Mouse (Mus musculus): Measurements from ENCODE around the gene Itga6. TPM values are rescaled to one million over a fixed set of nuclear protein-coding genes. Genes with fewer than 3 reads are reported as not detected.

The Itga6 gene
- total RNA-seq, 1 experiment from 2014 or later: 84.7 TPM

DNA sequence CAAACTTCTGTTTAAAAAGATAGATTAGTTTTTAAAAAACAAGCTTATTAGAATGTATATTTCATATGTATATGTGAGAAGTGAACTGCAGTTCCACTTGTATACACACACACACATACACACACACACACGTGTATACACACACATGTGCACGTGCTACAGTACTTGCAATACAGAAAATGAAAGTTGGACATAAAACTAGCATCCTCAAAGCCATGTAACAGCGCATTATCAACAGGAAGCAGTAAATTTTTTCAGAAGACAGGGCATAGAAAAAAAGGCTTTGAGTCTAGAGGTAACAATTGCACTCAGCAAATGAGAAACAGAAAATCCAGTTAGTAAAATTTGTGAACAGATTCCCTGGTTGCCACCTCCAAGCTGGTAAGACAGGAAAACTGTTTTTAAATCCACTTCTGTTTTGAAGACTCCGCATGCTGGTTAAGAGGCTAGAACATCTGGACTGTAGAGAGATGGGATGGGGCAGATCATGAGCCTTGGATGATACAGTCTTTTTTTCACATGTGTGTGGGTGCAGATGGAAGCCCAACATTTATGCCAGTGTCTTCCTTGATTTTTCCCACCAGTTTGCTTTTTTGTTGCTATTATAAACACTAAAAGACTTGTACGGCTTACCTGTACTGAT is 118.2 kb downstream of the Itga6 start:
- ATAC-seq (replicated peaks in 1 of 2; ENCODE audit: insufficient read depth in 1 of 2, low FRiP score in 2 of 2, low TSS enrichment in 1 of 2, low read depth in 1 of 2, poor library complexity in 2 of 2, severe bottlenecking in 2 of 2): 0 out of 4 replicates have a peak, but pooled peaks have one; percentile 40 to 42

DNA sequence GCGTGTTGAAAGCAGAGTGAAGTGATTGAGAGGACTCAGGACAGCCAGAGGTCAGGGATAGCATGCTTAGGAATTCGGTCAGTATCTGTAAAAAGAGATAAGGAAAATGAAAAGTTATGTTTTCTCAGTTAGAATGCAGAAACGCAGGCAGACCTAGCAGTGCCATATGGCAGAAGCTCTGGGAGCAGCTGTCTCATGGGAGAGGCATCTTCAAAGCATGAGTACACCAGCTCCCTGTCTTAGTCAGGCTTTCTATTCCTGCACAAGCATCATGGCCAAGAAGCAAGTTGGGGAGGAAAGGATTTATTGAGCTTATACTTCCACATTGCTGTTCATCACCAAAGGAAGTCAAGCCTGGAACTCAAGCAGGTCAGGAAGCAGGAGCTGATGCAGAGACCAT is 119.6 kb downstream of the Itga6 start:
- no peak for ATAC-seq (replicated peaks in 1 of 2; ENCODE audit: insufficient read depth in 1 of 2, low FRiP score in 2 of 2, low TSS enrichment in 1 of 2, low read depth in 1 of 2, poor library complexity in 2 of 2, severe bottlenecking in 2 of 2)

DNA sequence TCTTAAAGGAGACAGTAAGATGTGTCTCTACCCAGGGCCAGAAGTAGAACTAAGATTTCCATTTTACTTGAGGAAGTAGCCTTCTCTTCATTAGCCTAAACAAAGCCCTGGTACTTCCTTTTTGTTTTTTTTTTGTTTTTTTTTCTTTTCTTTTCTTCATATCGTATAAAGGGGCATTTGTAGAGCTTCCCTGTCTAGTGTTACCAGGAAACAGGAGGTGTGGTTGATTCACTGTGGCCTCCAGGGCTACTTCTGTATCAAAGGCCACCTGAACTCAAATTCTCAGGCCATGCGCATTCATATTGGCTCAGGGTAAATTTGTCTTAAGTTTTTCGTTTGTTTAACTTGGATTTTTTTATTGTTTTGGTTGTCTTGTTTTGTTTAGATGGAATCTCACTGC is 120.5 kb downstream of the Itga6 start:
- no peak for ATAC-seq (replicated peaks in 1 of 2; ENCODE audit: insufficient read depth in 1 of 2, low FRiP score in 2 of 2, low TSS enrichment in 1 of 2, low read depth in 1 of 2, poor library complexity in 2 of 2, severe bottlenecking in 2 of 2)

DNA sequence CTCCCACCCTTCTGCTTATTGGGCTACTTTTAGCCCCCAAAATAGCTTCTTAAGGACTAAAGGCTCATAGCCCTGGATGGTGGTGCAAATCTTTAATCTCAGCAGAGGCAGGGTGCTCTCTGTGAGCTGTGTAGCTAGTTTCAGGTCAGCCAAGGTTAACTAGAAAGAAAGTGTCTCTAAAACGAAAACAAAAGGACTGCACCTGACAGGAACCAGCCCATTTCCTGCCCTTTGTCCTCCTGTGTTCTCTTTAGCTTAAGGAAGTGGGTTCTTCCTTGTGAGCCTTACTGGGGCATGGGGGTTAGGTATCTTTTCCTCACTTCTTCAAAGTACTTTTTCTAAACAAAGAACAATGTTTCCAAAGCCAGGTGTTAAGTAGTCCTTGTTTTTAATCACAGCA is 121.1 kb downstream of the Itga6 start:
- peak; percentile 51 to 68 for ATAC-seq (replicated peaks in 1 of 2; ENCODE audit: insufficient read depth in 1 of 2, low FRiP score in 2 of 2, low TSS enrichment in 1 of 2, low read depth in 1 of 2, poor library complexity in 2 of 2, severe bottlenecking in 2 of 2)

DNA sequence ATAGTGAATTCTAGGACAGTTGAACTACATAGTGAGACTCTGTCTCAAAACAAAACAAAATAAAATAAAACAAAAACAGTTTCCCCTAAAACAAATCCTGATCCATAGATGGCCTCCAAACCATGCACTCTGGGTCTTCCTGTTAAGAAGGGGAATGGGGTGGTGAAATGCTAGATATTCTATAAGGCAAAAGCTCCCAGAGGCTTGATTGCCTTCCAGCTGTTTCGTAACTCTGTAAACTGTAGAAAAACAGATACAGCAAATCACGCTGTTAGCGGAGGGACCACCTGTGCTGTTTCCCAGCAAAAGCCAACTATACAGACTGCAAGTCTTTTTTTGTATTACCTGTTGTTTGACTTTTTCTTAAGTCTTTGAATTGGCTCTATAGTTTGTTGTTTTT is 121.6 kb downstream of the Itga6 start:
- no peak for ATAC-seq (replicated peaks in 1 of 2; ENCODE audit: insufficient read depth in 1 of 2, low FRiP score in 2 of 2, low TSS enrichment in 1 of 2, low read depth in 1 of 2, poor library complexity in 2 of 2, severe bottlenecking in 2 of 2)

DNA sequence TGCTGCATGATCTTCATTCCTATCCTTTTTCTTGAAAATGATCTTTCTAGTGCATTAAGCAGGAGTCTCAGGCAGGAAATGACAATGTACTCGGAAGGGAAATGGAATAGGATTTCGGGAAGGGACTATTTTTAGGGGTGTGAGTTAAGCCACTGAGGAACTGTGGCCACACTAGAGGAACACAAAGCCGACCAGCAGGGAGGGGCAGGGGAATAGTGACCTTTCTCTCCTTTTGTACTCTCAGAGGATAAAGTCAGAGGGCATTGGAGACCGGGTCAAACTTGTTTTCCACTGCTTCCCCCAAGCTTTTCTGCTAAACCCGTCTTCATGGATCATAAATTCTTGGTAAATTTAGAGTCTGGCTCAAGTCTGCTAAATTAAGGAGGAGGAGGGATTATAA is 122.1 kb downstream of the Itga6 start:
- no peak for ATAC-seq (replicated peaks in 1 of 2; ENCODE audit: insufficient read depth in 1 of 2, low FRiP score in 2 of 2, low TSS enrichment in 1 of 2, low read depth in 1 of 2, poor library complexity in 2 of 2, severe bottlenecking in 2 of 2)

DNA sequence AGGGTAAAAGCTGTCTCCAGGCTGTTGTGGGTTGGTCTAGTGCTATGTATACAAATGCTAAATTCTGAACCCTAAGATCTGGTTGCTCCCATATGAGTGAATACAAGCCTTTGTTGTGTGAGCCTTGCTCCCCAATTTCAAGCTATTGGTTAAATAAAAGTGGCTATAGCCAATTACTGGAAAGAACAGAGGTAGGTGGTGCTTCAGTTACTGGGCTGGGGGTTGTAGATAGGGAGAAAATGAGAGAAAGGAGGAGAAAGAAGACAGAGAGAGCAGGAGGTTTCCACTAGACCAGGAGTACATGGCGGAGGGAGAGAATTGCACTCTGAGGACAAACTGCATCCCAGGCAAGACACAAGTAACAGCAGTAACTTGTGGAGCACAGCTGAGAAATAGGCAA is 122.8 kb downstream of the Itga6 start:
- no peak for ATAC-seq (replicated peaks in 1 of 2; ENCODE audit: insufficient read depth in 1 of 2, low FRiP score in 2 of 2, low TSS enrichment in 1 of 2, low read depth in 1 of 2, poor library complexity in 2 of 2, severe bottlenecking in 2 of 2)

DNA sequence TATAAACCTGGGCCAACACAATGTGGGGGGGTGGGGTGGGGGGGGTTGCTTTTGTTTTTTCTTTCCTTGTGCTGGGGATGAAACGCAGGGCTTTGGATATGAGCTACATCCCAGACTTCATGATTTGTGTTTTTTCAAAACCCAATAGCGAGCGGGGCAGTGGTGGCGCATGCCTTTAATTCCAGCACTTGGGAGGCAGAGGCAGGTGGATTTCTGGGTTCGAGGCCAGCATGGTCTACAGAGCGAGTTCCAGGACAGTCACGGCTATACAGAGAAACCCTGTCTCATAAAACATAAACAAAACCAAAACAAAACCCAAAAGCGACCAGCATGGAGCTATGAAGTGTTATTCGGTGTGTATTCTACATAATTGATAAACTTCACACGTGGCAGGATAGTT is 126.7 kb downstream of the Itga6 start:
- ATAC-seq (replicated peaks in 1 of 2; ENCODE audit: insufficient read depth in 1 of 2, low FRiP score in 2 of 2, low TSS enrichment in 1 of 2, low read depth in 1 of 2, poor library complexity in 2 of 2, severe bottlenecking in 2 of 2): no peak

DNA sequence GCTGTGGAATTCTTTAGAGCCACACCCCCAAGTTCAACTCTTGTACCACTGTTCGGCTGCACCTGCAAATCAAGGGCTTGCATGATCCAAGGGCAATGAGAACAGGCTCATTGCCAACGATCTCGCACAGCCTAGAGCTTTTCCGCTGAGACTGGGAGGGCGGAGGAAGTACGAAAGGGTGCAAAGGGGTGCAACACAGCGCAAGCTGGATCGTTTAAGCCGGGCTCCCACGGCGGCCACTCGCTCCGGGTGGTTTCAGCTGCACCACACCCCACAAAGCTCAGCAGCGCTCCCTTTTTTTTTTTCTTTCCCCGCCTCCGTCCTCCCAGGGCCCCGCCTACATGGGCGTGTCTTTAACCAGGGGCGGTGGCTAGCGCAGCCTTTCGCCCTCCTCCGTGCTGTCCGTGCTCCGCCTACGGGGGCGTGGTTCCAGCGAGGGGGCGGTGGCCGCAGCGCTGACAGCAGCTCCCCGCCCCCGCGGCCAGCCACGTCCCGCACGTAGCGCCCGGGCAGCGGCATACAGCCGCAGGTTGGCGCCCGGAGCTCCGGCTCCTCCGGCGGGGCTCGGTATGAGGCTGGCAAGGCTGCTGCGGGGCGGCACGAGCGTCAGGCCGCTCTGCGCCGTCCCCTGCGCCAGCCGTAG is 127.5 kb downstream of the Itga6 start, which contains the start of gene Pdk1:
Gene Pdk1 (plus strand): TSS at position 424 of the 643 bp plus-strand sequence.
- peak; percentile 92 to 94 for ATAC-seq (replicated peaks in 1 of 2; ENCODE audit: insufficient read depth in 1 of 2, low FRiP score in 2 of 2, low TSS enrichment in 1 of 2, low read depth in 1 of 2, poor library complexity in 2 of 2, severe bottlenecking in 2 of 2)

DNA sequence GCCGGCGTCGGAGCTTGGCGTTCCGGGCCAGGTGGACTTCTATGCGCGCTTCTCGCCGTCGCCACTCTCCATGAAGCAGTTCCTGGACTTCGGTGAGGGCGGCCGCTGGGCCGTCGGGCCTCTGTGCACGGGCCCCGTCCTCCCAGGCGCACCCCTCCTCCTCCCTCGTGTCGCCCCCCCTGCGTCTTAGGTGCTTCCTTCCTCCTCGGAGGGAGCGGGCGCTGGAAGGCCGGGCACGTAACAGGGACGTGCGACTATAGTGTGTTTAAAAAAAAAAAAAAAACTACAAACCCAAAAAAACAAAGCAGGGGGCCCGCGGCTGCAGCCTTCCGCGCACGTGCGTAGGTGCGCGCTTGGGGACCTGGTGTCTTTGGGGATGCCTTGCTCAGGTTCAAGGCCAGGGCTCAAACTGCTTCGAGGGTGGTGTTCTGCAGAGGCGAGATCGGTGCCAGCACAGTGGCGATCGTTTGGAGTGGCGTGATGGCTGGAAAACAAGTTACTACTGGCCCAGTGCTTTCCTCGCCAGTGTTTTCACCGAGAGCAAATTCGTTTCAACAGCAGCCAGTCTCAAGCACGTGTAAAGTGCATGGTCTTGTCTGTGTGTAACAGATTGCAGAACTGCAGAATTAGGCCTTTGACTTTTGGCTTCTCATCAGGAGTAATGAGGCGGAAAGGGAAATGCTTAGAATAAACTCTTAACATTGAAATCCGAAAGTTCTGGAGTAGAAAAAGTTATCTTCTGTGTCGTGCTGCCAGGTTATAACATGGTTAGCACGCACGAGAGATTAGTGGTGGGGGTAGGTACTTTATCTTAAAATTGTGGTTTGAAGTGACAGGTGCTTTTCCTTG is 128.3 kb downstream of the Itga6 start:
- ATAC-seq (replicated peaks in 1 of 2; ENCODE audit: insufficient read depth in 1 of 2, low FRiP score in 2 of 2, low TSS enrichment in 1 of 2, low read depth in 1 of 2, poor library complexity in 2 of 2, severe bottlenecking in 2 of 2): peak; percentile 48 to 53

DNA sequence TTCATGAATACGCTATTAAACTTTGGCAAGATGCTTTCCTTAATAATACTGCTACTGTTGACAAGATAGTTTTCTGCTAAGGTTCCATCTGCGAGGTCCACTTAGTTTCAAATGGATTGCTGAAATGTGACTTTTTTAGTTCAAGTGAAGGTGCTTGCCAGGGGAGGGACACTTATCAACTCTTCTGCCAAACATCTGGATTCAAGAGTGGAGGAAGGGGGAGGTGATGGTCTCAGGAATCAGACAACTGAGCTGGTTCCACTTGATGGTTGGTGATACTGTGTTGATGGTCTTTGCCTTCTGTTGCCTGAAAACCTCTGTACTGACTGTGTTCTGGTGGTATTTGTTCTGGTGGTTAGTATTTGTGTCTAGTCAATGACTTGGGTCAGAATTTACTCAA is 129.0 kb downstream of the Itga6 start:
- ATAC-seq (replicated peaks in 1 of 2; ENCODE audit: insufficient read depth in 1 of 2, low FRiP score in 2 of 2, low TSS enrichment in 1 of 2, low read depth in 1 of 2, poor library complexity in 2 of 2, severe bottlenecking in 2 of 2): no peak

DNA sequence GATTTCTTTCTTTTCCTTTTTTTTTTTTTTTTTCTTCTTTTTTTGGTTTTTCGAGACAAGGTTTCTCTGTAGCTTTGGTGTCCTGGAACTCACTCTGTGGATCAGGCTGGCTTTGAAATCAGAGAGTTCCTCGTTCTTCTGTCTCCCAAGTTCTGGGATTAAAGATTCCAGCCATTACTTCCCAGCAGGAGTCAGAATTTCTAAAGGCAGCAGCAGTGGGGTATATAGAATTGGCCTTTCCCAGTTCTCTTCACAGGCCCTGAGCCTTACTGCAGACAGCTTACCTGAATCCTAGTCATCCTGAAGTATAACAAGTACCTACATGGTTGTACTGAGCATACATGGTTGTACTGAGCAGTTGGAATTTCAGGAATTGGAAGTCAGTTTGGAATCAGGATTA is 129.4 kb downstream of the Itga6 start:
- ATAC-seq (replicated peaks in 1 of 2; ENCODE audit: insufficient read depth in 1 of 2, low FRiP score in 2 of 2, low TSS enrichment in 1 of 2, low read depth in 1 of 2, poor library complexity in 2 of 2, severe bottlenecking in 2 of 2): no peak

DNA sequence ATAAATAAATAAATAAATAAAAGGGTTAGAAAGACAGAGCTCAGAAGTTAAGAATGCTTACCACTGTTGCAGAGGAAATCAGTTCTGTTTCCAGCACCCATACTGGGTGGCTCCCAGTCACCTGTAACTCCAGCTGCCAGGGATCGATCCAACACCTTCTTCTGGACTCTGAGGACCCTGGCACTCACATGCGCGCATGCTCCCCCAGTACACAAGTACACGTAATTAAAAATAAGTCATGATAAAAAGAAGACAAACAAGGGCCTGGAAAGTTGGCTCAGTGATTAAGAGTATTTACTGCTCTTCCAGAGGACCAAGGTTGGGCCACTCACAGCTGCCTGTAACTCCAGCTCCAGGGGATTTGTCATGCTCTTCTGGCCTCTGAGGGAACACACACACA is 132.4 kb downstream of the Itga6 start:
- ATAC-seq (replicated peaks in 1 of 2; ENCODE audit: insufficient read depth in 1 of 2, low FRiP score in 2 of 2, low TSS enrichment in 1 of 2, low read depth in 1 of 2, poor library complexity in 2 of 2, severe bottlenecking in 2 of 2): no peak

DNA sequence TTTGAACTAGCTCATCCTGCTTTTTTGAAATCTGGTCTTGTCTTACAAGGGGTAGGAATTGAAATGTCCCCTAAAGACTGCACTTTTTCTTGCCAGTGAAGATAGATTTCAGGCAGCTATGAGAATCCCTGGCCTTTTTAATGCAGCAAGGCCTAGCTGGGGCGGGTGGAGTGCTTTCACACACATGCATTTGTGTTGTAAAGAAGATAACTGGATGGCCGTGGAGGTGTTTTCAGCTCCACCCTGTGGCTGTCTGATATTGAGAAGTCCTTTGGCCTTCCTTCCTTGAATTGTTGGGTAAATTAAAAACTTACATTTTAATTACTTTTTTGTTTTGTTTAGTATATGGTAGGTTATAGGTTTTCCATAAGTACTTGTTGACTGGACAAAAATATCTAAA is 133.0 kb downstream of the Itga6 start:
- no peak for ATAC-seq (replicated peaks in 1 of 2; ENCODE audit: insufficient read depth in 1 of 2, low FRiP score in 2 of 2, low TSS enrichment in 1 of 2, low read depth in 1 of 2, poor library complexity in 2 of 2, severe bottlenecking in 2 of 2)

DNA sequence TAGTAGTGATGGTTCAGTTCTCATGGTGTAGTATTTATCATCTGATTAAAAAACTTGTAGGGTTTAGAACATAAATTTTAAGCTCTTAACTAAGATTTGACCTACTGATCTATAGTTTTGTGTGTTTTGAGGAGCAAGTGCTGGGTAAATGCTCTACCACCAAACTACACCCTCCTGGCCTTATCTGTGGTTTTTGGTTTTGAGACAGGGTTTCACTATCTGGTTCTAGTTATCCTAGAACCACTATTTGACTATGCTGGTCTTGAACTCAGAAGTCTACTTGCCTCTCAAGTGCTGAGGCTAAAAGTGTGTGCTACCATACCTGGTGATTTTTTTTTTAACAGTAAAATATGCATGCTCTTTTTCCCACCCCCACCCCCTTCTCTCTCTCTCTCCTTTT is 133.5 kb downstream of the Itga6 start:
- no peak for ATAC-seq (replicated peaks in 1 of 2; ENCODE audit: insufficient read depth in 1 of 2, low FRiP score in 2 of 2, low TSS enrichment in 1 of 2, low read depth in 1 of 2, poor library complexity in 2 of 2, severe bottlenecking in 2 of 2)

DNA sequence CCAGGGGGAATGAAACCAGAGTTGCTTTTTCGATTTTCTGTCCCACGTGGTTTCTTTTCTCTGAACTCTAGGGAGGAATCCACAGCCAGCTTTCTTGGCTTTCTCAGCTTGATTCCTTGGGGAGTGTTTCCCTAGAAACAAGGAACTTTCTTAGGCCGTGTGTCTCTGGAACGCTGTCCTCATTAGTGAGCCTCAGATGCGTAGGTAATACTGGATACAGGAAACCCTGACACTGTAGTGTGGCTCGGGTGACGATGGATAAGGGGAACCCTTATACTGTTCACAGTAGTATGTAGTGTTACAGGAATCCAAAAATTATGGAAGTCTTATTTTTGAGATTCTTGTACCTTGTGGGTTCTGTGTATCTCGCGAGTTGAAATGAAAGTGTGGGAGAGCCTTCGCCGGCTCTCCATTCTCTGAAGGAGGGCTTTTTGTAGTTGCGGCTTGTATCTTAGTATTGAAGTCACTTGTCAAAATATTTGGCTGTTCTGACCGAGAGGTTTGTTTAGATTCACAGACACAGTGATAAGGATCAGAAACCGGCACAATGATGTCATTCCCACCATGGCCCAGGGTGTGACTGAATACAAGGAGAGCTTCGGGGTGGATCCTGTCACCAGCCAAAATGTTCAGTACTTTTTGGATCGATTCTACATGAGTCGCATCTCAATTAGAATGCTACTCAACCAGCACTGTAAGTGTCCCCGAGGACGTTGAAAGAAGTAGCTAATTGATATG is 137.7 kb downstream of the Itga6 start:
- ATAC-seq (replicated peaks in 1 of 2; ENCODE audit: insufficient read depth in 1 of 2, low FRiP score in 2 of 2, low TSS enrichment in 1 of 2, low read depth in 1 of 2, poor library complexity in 2 of 2, severe bottlenecking in 2 of 2): no peak

DNA sequence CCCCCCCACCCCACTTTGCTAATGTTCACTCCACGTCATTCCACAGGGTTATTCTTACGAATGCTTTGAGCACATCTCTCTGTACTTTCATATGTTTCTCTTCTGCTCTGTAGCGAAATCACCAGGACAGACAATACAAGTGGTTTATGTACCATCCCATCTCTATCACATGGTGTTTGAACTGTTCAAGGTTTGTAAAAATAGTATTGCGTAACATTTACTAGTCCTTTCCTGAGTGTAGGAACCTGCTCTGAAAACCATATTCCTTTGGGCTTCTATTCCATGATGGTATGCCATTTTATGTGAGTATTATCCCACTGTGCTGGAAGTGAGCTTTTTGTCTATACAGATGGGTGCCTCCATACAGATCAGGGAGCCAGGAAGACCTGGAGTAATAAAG is 141.9 kb downstream of the Itga6 start:
- ATAC-seq (replicated peaks in 1 of 2; ENCODE audit: insufficient read depth in 1 of 2, low FRiP score in 2 of 2, low TSS enrichment in 1 of 2, low read depth in 1 of 2, poor library complexity in 2 of 2, severe bottlenecking in 2 of 2): no peak

DNA sequence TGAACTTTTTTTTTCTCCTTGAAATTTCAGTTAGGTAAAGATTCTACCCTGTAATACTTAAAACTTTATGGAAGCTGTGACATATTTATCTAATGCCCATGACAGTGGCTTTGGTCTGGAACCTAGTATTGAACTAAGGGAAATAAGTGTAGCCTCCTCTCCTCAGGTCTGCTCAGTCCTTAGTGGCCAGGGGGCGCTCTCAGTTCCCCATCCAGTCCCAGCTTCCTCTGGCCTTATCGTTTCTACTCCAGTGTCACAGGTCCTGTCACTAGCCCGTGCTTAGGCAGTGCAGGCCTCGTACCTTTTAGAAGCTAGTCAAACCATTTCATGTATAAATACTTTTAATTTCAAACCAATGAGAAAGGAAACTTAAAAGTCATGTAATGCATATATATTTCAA is 143.0 kb downstream of the Itga6 start:
- no peak for ATAC-seq (replicated peaks in 1 of 2; ENCODE audit: insufficient read depth in 1 of 2, low FRiP score in 2 of 2, low TSS enrichment in 1 of 2, low read depth in 1 of 2, poor library complexity in 2 of 2, severe bottlenecking in 2 of 2)
